Mouse (Mus musculus) cerebellum, adult 8-10 months (tissue): Measurements from ENCODE around the gene Atp8a2.

Experiments
- DNase-seq: peaks from one replicate; pipeline ENCODE4 v3.0.0; 2022

The Atp8a2 gene

GRCm38 (mm10) chr14:59893971-59894370 lies 303.0 kb downstream of the Atp8a2 start:
- peak; percentile 31 for DNase-seq

- no peak for DNase-seq
Measured at GRCm38 (mm10) chr14:59892084-59892483, 304.9 kb downstream of the Atp8a2 start.

- DNase-seq, result peak; percentile 27
Measured at GRCm38 (mm10) chr14:59891491-59891890, 305.5 kb downstream of the Atp8a2 start.

GRCm38 (mm10) chr14:59890818-59891217 lies 306.2 kb downstream of the Atp8a2 start:
- DNase-seq, result no peak

GRCm38 (mm10) chr14:59890107-59890506 lies 306.9 kb downstream of the Atp8a2 start:
- DNase-seq, result no peak

- DNase-seq, result no peak
Measured at GRCm38 (mm10) chr14:59888446-59888845, 308.5 kb downstream of the Atp8a2 start.

- DNase-seq, result no peak
Measured at GRCm38 (mm10) chr14:59888046-59888445, 308.9 kb downstream of the Atp8a2 start.

GRCm38 (mm10) chr14:59887061-59887861 lies 309.7 kb downstream of the Atp8a2 start:
- peak; percentile 38 for DNase-seq

- no peak for DNase-seq
Measured at GRCm38 (mm10) chr14:59883517-59884069, 313.4 kb downstream of the Atp8a2 start.

GRCm38 (mm10) chr14:59880829-59881228 lies 316.1 kb downstream of the Atp8a2 start:
- no peak for DNase-seq

- no peak for DNase-seq
Measured at GRCm38 (mm10) chr14:59878248-59878647, 318.7 kb downstream of the Atp8a2 start.

GRCm38 (mm10) chr14:59876525-59876924 lies 320.5 kb downstream of the Atp8a2 start:
- no peak for DNase-seq

- DNase-seq, result no peak
Measured at GRCm38 (mm10) chr14:59868369-59868768, 328.6 kb downstream of the Atp8a2 start.

GRCm38 (mm10) chr14:59867749-59868148 lies 329.2 kb downstream of the Atp8a2 start:
- DNase-seq, result no peak

GRCm38 (mm10) chr14:59866001-59866400 lies 331.0 kb downstream of the Atp8a2 start:
- no peak for DNase-seq

- DNase-seq, result no peak
Measured at GRCm38 (mm10) chr14:59862351-59862750, 334.6 kb downstream of the Atp8a2 start.

- no peak for DNase-seq
Measured at GRCm38 (mm10) chr14:59859830-59860229, 337.1 kb downstream of the Atp8a2 start.

- DNase-seq, result no peak
Measured at GRCm38 (mm10) chr14:59858501-59859225, 338.3 kb downstream of the Atp8a2 start.

GRCm38 (mm10) chr14:59853139-59853538 lies 343.8 kb downstream of the Atp8a2 start:
- DNase-seq, result no peak

GRCm38 (mm10) chr14:59846609-59847375 lies 350.2 kb downstream of the Atp8a2 start:
- DNase-seq, result no peak

GRCm38 (mm10) chr14:59843264-59843942 lies 353.6 kb downstream of the Atp8a2 start:
- no peak for DNase-seq

- no peak for DNase-seq
Measured at GRCm38 (mm10) chr14:59839951-59840720, 356.8 kb downstream of the Atp8a2 start.
